Mouse (Mus musculus) CH12.LX (cell line): ENCODE measurements at regions not wholly inside any gene's neighbourhood (a gene's known extent, or its start where the extent isn't known, plus 50 kb on each side); places are given as distances from the start of the nearest gene placed in this dataset.

Experiments used
- DNase-seq: peaks from one replicate; pipeline ENCODE4 v3.0.0-alpha.2; 2013; ENCODE audit errors: extremely low read depth
- H3K27ac ChIP-seq: 2 replicates; pipeline ENCODE4 v1.5.1; 2012; ENCODE audit warnings: low read depth, mild to moderate bottlenecking, control low read depth, moderate library complexity; ENCODE audit not compliant: insufficient read depth
- H3K27me3 ChIP-seq: replicated peaks from 2 replicates; pipeline ENCODE3; 2012; ENCODE audit warnings: inconsistent platforms
- H3K36me3 ChIP-seq, 2 experiments: replicated peaks in 1 of 2; 2 replicates each; pipeline versions ENCODE3 to v1.6.1; 2012; ENCODE audit warnings: inconsistent platforms in 1 of 2, low read length in 1 of 2, mild to moderate bottlenecking in 1 of 2, mixed read lengths in 1 of 2, moderate library complexity in 1 of 2; ENCODE audit not compliant: control insufficient read depth in 1 of 2, insufficient read depth in 1 of 2
- H3K4me1 ChIP-seq, 2 experiments: 2 replicates each; pipeline ENCODE4 v1.6.1; 2012; ENCODE audit warnings: inconsistent platforms in 1 of 2, moderate library complexity in 1 of 2; ENCODE audit not compliant: insufficient read depth in 2 of 2, control insufficient read depth in 1 of 2
- H3K4me2 ChIP-seq: 2 replicates; pipeline ENCODE4 v1.6.1; 2012; ENCODE audit warnings: low read depth, mild to moderate bottlenecking, control low read depth; ENCODE audit not compliant: poor library complexity, insufficient read depth, severe bottlenecking
- H3K4me3 ChIP-seq, 3 experiments: fragments of 150-350 bp in 1 of 3; sonication (generic) in 1 of 3; replicated peaks in 1 of 3; 2 replicates each; pipeline versions ENCODE3 to v1.5.1; 2011 to 2012; ENCODE audit warnings: low read depth in 2 of 3, low read length in 2 of 3, mild to moderate bottlenecking in 2 of 3, moderate library complexity in 2 of 3, control low read depth in 1 of 3, improper control_type of control experiment in 1 of 3, inconsistent platforms in 1 of 3, mixed read lengths in 1 of 3; ENCODE audit not compliant: poor library complexity in 1 of 3
- H3K79me2 ChIP-seq: replicated peaks from 2 replicates; pipeline ENCODE4 v1.6.1; 2012; ENCODE audit warnings: mild to moderate bottlenecking, moderate library complexity; ENCODE audit not compliant: control insufficient read depth, poor library complexity, insufficient read depth, severe bottlenecking; ENCODE audit errors: extremely low read depth
- H3K9ac ChIP-seq: 2 replicates; pipeline ENCODE4 v1.6.1; 2012; ENCODE audit warnings: low read depth, mild to moderate bottlenecking, control low read depth, moderate library complexity; ENCODE audit not compliant: insufficient read depth
- H3K9me3 ChIP-seq: replicated peaks from 2 replicates; pipeline ENCODE3; 2012; ENCODE audit warnings: low read length, inconsistent platforms, mixed read lengths
- BHLHE40 ChIP-seq: IDR thresholded peaks from 2 replicates; pipeline ENCODE4 v1.6.1; 2011; ENCODE audit warnings: mild to moderate bottlenecking, low read depth, low read length, improper control_type of control experiment
- CHD1 ChIP-seq: IDR thresholded peaks from 2 replicates; pipeline ENCODE4 v1.6.1; 2012; ENCODE audit warnings: low read depth, low read length, improper control_type of control experiment, inconsistent platforms
- CHD2 ChIP-seq: IDR thresholded peaks from 2 replicates; pipeline ENCODE4 v1.6.1; 2011; ENCODE audit warnings: low read length, improper control_type of control experiment
- E2F4 ChIP-seq: IDR thresholded peaks from 2 replicates; pipeline ENCODE4 v1.6.1; 2011; ENCODE audit warnings: low read depth, low read length, improper control_type of control experiment; ENCODE audit not compliant: insufficient replicate concordance
- ELF1 ChIP-seq: IDR thresholded peaks from 2 replicates; pipeline ENCODE4 v1.6.1; 2014; ENCODE audit warnings: low read depth, mild to moderate bottlenecking, inconsistent platforms, low read length, improper control_type of control experiment
- EP300 ChIP-seq: IDR thresholded peaks from 2 replicates; pipeline ENCODE4 v1.6.1; 2011; ENCODE audit warnings: low read length, improper control_type of control experiment
- IRF4 ChIP-seq: IDR thresholded peaks from 2 replicates; pipeline ENCODE4 v1.6.1; 2014; ENCODE audit warnings: low read depth, mild to moderate bottlenecking, inconsistent platforms, low read length, improper control_type of control experiment
- JUN ChIP-seq: IDR thresholded peaks from 2 replicates; pipeline ENCODE4 v1.6.1; 2011; ENCODE audit warnings: low read depth, mild to moderate bottlenecking, low read length, improper control_type of control experiment, moderate library complexity; ENCODE audit not compliant: insufficient read depth
- MAFK ChIP-seq: IDR thresholded peaks from 2 replicates; pipeline ENCODE4 v1.6.1; 2011; ENCODE audit warnings: low read length, improper control_type of control experiment; ENCODE audit not compliant: insufficient replicate concordance
- MAX ChIP-seq: IDR thresholded peaks from 2 replicates; pipeline ENCODE4 v1.6.1; 2011; ENCODE audit warnings: low read length, improper control_type of control experiment
- NRF1 ChIP-seq: IDR thresholded peaks from 2 replicates; pipeline ENCODE4 v1.6.1; 2014; ENCODE audit warnings: low read depth, mild to moderate bottlenecking, inconsistent platforms, low read length, improper control_type of control experiment, moderate library complexity
- PAX5 ChIP-seq: IDR thresholded peaks from 2 replicates; pipeline ENCODE4 v1.6.1; 2012; ENCODE audit warnings: low read length, inconsistent platforms, mixed read lengths
- POLR2A ChIP-seq: IDR thresholded peaks from 2 replicates; pipeline ENCODE4 v1.6.1; 2011; ENCODE audit warnings: low read depth, mild to moderate bottlenecking, improper control_type of control experiment, low read length
- RAD21 ChIP-seq: IDR thresholded peaks from 2 replicates; pipeline ENCODE4 v1.6.1; 2011; ENCODE audit warnings: low read depth, mild to moderate bottlenecking, low read length, improper control_type of control experiment, moderate library complexity
- SMC3 ChIP-seq: IDR thresholded peaks from 2 replicates; pipeline ENCODE4 v1.6.1; 2011; ENCODE audit warnings: low read depth, low read length, improper control_type of control experiment
- TCF12 ChIP-seq: IDR thresholded peaks from 2 replicates; pipeline ENCODE4 v1.6.1; 2014; ENCODE audit warnings: low read depth, mild to moderate bottlenecking, inconsistent platforms, low read length, improper control_type of control experiment
- USF1 ChIP-seq: IDR thresholded peaks from 2 replicates; pipeline ENCODE4 v1.6.1; 2014; ENCODE audit warnings: low read depth, mild to moderate bottlenecking, inconsistent platforms, low read length, improper control_type of control experiment
- ZMIZ1 ChIP-seq: IDR thresholded peaks from 2 replicates; pipeline ENCODE4 v1.6.1; 2012; ENCODE audit warnings: low read depth, mild to moderate bottlenecking, inconsistent platforms, low read length, improper control_type of control experiment
- ZNF384 ChIP-seq: IDR thresholded peaks from 2 replicates; pipeline ENCODE4 v1.6.1; 2012; ENCODE audit warnings: low read depth, low read length, improper control_type of control experiment, inconsistent platforms
- dilution Hi-C: fragments of 300-500 bp; cut with MboI; formaldehyde crosslinking; loops from 2 replicates; pipeline ENCODE4 v1.14.3; 2020; ENCODE audit warnings: low sequenced_read_pairs; ENCODE audit not compliant: extremely low pct_unique_long_range_greater_than_20kb, extremely low pct_ligation_motif_present
- in situ Hi-C: fragments of 300-500 bp; cut with MboI; formaldehyde crosslinking; loops from 3 replicates; pipeline ENCODE4 v1.14.3; 2019; ENCODE audit warnings: low sequenced_read_pairs, low pct_ligation_motif_present, low pct_unique_long_range_greater_than_20kb, mixed read lengths

DNA sequence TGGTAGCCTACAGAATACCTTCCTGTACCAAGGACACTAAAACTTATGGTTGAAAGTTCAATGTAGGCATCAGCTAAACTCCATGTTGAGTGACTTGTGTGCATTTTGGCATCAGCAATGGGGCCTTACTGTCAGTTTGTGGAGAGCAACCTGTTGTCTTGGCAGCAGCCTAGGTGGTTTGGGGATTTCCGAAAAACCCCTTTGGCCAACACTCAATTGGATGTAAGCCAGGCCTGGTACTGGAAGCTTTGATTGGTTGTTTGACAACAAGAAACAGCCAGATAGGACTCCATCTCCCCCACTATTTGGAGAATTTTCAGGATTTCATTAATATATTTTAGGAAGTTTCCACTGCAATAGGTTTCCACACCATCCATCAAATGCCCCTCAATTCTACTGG, 390.6 kb upstream of the 2610001J05Rik start:
- H3K79me2 ChIP-seq = no peaks in the 10 kb centered on the region
- dilution Hi-C loops = no loop called here
- no peaks in the 10 kb centered on the region for H3K4me1 ChIP-seq
- H3K9ac ChIP-seq = no peak overlapping the region
- H3K9me3 ChIP-seq = no peaks in the 10 kb centered on the region
- H3K36me3 ChIP-seq = no peaks in the 10 kb centered on the region
- TF ChIP-seq RAD21 = no peak
- TF ChIP-seq, all 38 proteins: peak for 0
- Histone ChIP-seq H3K4me2 (no peak overlapping the region), H3K4me3 (no peak overlapping the region), H3K27ac (no peak overlapping the region), H3K27me3 (no peaks in the 10 kb centered on the region)
- DNase-seq = no peak
- in situ Hi-C loops = no loop called here

GRCm38 (mm10) chr6:14240331-14240730, 369.0 kb upstream of the 2610001J05Rik start:
- H3K4me2 ChIP-seq = no peak overlapping the region
- dilution Hi-C loops = no loop called here
- H3K36me3 ChIP-seq = no peaks in the 10 kb centered on the region
- H3K9me3 ChIP-seq = no peaks in the 10 kb centered on the region
- H3K27ac ChIP-seq = no peak overlapping the region
- DNase-seq = no peak
- TF ChIP-seq MAX (no peak), NRF1 (no peak), E2F4 (no peak), TCF12 (no peak), SMC3 (no peak), ZMIZ1 (no peak), CHD2 (no peak), ELF1 (no peak), CHD1 (no peak), EP300 (no peak), JUN (no peak), POLR2A (no peak), ZNF384 (no peak), MAFK (no peak), IRF4 (no peak)
- no peaks in the 10 kb centered on the region for H3K79me2 ChIP-seq
- H3K4me1 ChIP-seq = no peaks in the 10 kb centered on the region
- H3K27me3 ChIP-seq = no peaks in the 10 kb centered on the region
- in situ Hi-C loops = no loop called here
- no peak overlapping the region for H3K9ac ChIP-seq
- H3K4me3 ChIP-seq = no peak overlapping the region

GRCm38 (mm10) chr6:14239151-14239550, 367.8 kb upstream of the 2610001J05Rik start:
- dilution Hi-C loops (no loop called here), in situ Hi-C loops (no loop called here)
- H3K27me3 ChIP-seq = no peaks in the 10 kb centered on the region
- H3K4me1 ChIP-seq = no peaks in the 10 kb centered on the region
- no peaks in the 10 kb centered on the region for H3K36me3 ChIP-seq
- H3K4me3 ChIP-seq = no peak overlapping the region
- H3K9ac ChIP-seq = no peak overlapping the region
- no peak overlapping the region for H3K4me2 ChIP-seq
- TF ChIP-seq PAX5 = no peak
- TF ChIP-seq IRF4 = no peak
- no peak for TF ChIP-seq SMC3
- TF ChIP-seq E2F4 = no peak
- TF ChIP-seq ZMIZ1 = no peak
- no peak for TF ChIP-seq BHLHE40
- TF ChIP-seq USF1 = no peak
- no peak overlapping the region for H3K27ac ChIP-seq
- no peaks in the 10 kb centered on the region for H3K9me3 ChIP-seq
- DNase-seq = no peak
- H3K79me2 ChIP-seq = no peaks in the 10 kb centered on the region
